Mouse (Mus musculus): ENCODE data around the gene Fam117a. TPM values are rescaled to one million over a fixed set of nuclear protein-coding genes. Genes with fewer than 3 reads are reported as not detected.

Fam117a gene
- polyA plus RNA-seq, 1 experiment from 2014 or later = 5.5 TPM

GRCm38 (mm10) chr11:95325832-95326231 is 11.0 kb upstream of the Fam117a start:
- Histone ChIP-seq H3K27ac (ENCODE audit: low read depth, low read length) (no peak overlapping the region), H3K4me1 (replicated peaks; ENCODE audit: control insufficient read depth, insufficient read depth, low read length) (no peaks in the 10 kb centered on the region), H3K27me3 (replicated peaks; ENCODE audit: control insufficient read depth, insufficient read depth, low read length) (no peaks in the 10 kb centered on the region), H3K4me3 (ENCODE audit: low read depth, low read length) (no peak overlapping the region), H3K36me3 (ENCODE audit: control insufficient read depth, insufficient read depth) (no peaks in the 10 kb centered on the region), H3K4me2 (replicated peaks; ENCODE audit: low read depth) (no peak overlapping the region), H3K9ac (ENCODE audit: low read depth, low read length) (no peak overlapping the region), H3K9me3 (ENCODE audit: control insufficient read depth) (no peaks in the 10 kb centered on the region)
- no peak for TF ChIP-seq CTCF (IDR thresholded peaks at IDR 0.05; ENCODE audit: low read depth)
- 79% methylated on average over 4 of the region's 4 CpGs for WGBS
- no peak for ATAC-seq

GRCm38 (mm10) chr11:95326243-95326642 is 10.6 kb upstream of the Fam117a start:
- H3K4me3 ChIP-seq (ENCODE audit: low read depth, low read length) = no peak overlapping the region
- TF ChIP-seq CTCF (IDR thresholded peaks at IDR 0.05; ENCODE audit: low read depth) = no peak
- no peaks in the 10 kb centered on the region for H3K36me3 ChIP-seq (ENCODE audit: control insufficient read depth, insufficient read depth)
- no peaks in the 10 kb centered on the region for H3K4me1 ChIP-seq (replicated peaks; ENCODE audit: control insufficient read depth, insufficient read depth, low read length)
- no peaks in the 10 kb centered on the region for H3K9me3 ChIP-seq (ENCODE audit: control insufficient read depth)
- no peak overlapping the region for H3K27ac ChIP-seq (ENCODE audit: low read depth, low read length)
- H3K9ac ChIP-seq (ENCODE audit: low read depth, low read length) = no peak overlapping the region
- ATAC-seq = no peak
- no peak overlapping the region for H3K4me2 ChIP-seq (replicated peaks; ENCODE audit: low read depth)
- WGBS = 65% methylated on average over 11 of the region's 11 CpGs
- H3K27me3 ChIP-seq (replicated peaks; ENCODE audit: control insufficient read depth, insufficient read depth, low read length) = no peaks in the 10 kb centered on the region

- 64% methylated on average over 5 of the region's 5 CpGs for WGBS
- no peak overlapping the region for H3K4me3 ChIP-seq (ENCODE audit: low read depth, low read length)
- no peak for TF ChIP-seq CTCF (IDR thresholded peaks at IDR 0.05; ENCODE audit: low read depth)
- no peak overlapping the region for H3K4me2 ChIP-seq (replicated peaks; ENCODE audit: low read depth)
- no peaks in the 10 kb centered on the region for H3K9me3 ChIP-seq (ENCODE audit: control insufficient read depth)
- H3K36me3 ChIP-seq (ENCODE audit: control insufficient read depth, insufficient read depth) = no peaks in the 10 kb centered on the region
- no peak overlapping the region for H3K27ac ChIP-seq (ENCODE audit: low read depth, low read length)
- ATAC-seq = no peak
- H3K27me3 ChIP-seq (replicated peaks; ENCODE audit: control insufficient read depth, insufficient read depth, low read length) = no peaks in the 10 kb centered on the region
- no peak overlapping the region for H3K9ac ChIP-seq (ENCODE audit: low read depth, low read length)
- no peaks in the 10 kb centered on the region for H3K4me1 ChIP-seq (replicated peaks; ENCODE audit: control insufficient read depth, insufficient read depth, low read length)
These were observed 8.2 kb upstream of the Fam117a start for GRCm38 (mm10) chr11:95328629-95329028.

GRCm38 (mm10) chr11:95330662-95331061 is 6.2 kb upstream of the Fam117a start:
- ATAC-seq = no peak
- no peaks in the 10 kb centered on the region for H3K36me3 ChIP-seq (ENCODE audit: control insufficient read depth, insufficient read depth)
- H3K4me2 ChIP-seq (replicated peaks; ENCODE audit: low read depth) = no peak overlapping the region
- H3K27me3 ChIP-seq (replicated peaks; ENCODE audit: control insufficient read depth, insufficient read depth, low read length) = no peaks in the 10 kb centered on the region
- no peak overlapping the region for H3K9ac ChIP-seq (ENCODE audit: low read depth, low read length)
- no peak overlapping the region for H3K27ac ChIP-seq (ENCODE audit: low read depth, low read length)
- H3K4me3 ChIP-seq (ENCODE audit: low read depth, low read length) = no peak overlapping the region
- no peaks in the 10 kb centered on the region for H3K9me3 ChIP-seq (ENCODE audit: control insufficient read depth)
- no peaks in the 10 kb centered on the region for H3K4me1 ChIP-seq (replicated peaks; ENCODE audit: control insufficient read depth, insufficient read depth, low read length)
- WGBS = 32% methylated on average over 1 of the region's 1 CpGs
- TF ChIP-seq CTCF (IDR thresholded peaks at IDR 0.05; ENCODE audit: low read depth) = no peak

GRCm38 (mm10) chr11:95333209-95333608 is 3.6 kb upstream of the Fam117a start:
- 51% methylated on average over 4 of the region's 4 CpGs for WGBS
- Histone ChIP-seq H3K4me2 (replicated peaks; ENCODE audit: low read depth) (no peak overlapping the region), H3K27ac (ENCODE audit: low read depth, low read length) (no peak overlapping the region), H3K36me3 (ENCODE audit: control insufficient read depth, insufficient read depth) (no peaks in the 10 kb centered on the region), H3K9me3 (ENCODE audit: control insufficient read depth) (no peaks in the 10 kb centered on the region), H3K27me3 (replicated peaks; ENCODE audit: control insufficient read depth, insufficient read depth, low read length) (no peaks in the 10 kb centered on the region), H3K4me3 (ENCODE audit: low read depth, low read length) (no peak overlapping the region), H3K9ac (ENCODE audit: low read depth, low read length) (no peak overlapping the region), H3K4me1 (replicated peaks; ENCODE audit: control insufficient read depth, insufficient read depth, low read length) (0 out of 2 replicates have a peak, but pooled peaks cover 4% of the 10 kb centered on the region)
- TF ChIP-seq CTCF (IDR thresholded peaks at IDR 0.05; ENCODE audit: low read depth) = no peak
- ATAC-seq = no peak

- no peaks in the 10 kb centered on the region for H3K9me3 ChIP-seq (ENCODE audit: control insufficient read depth)
- H3K4me2 ChIP-seq (replicated peaks; ENCODE audit: low read depth) = no peak overlapping the region
These were observed 3.0 kb upstream of the Fam117a start for GRCm38 (mm10) chr11:95333805-95334204.

More at GRCm38 (mm10) chr11:95333805-95334204, 3.0 kb upstream of the Fam117a start:
- Histone ChIP-seq H3K4me3 (ENCODE audit: low read depth, low read length) (no peak overlapping the region), H3K36me3 (ENCODE audit: control insufficient read depth, insufficient read depth) (no peaks in the 10 kb centered on the region), H3K27me3 (replicated peaks; ENCODE audit: control insufficient read depth, insufficient read depth, low read length) (no peaks in the 10 kb centered on the region), H3K9ac (ENCODE audit: low read depth, low read length) (no peak overlapping the region), H3K27ac (ENCODE audit: low read depth, low read length) (no peak overlapping the region), H3K4me1 (replicated peaks; ENCODE audit: control insufficient read depth, insufficient read depth, low read length) (peaks cover 5% of the 10 kb centered on the region; the same call in 1 of the 2 replicates)
- WGBS = 83% methylated on average over 9 of the region's 9 CpGs
- no peak for TF ChIP-seq CTCF (IDR thresholded peaks at IDR 0.05; ENCODE audit: low read depth)
- ATAC-seq = no peak

All from intestine, postnatal 0 days (tissue).